Mouse (Mus musculus) heart, embryonic 12.5 days (tissue): Measurements from ENCODE around the gene Rbbp5. TPM values are rescaled to one million over a fixed set of nuclear protein-coding genes. Genes with fewer than 3 reads are reported as not detected.
"Not testable (repeated sequence)": the region's sequence is repeated elsewhere in the genome, so short reads cannot be mapped to it uniquely, and the experiment has no call there.

ENCODE experiments used
- ATAC-seq: fragments of 200-750 bp; cut with Nextera tagmentation; 2 replicates; pipeline ENCODE4 v1.8.0; 2017; ENCODE audit warnings: moderate TSS enrichment, moderate library complexity; ENCODE audit not compliant: insufficient number of reproducible peaks, low FRiP score
- H3K27ac ChIP-seq: fragments of 300-500 bp; sonication (generic); 2 replicates; pipeline ENCODE4 v1.5.1; 2016; ENCODE audit warnings: mild to moderate bottlenecking, moderate library complexity; ENCODE audit not compliant: poor library complexity, severe bottlenecking
- H3K27me3 ChIP-seq: fragments of 300-500 bp; sonication (generic); replicated peaks from 2 replicates; pipeline ENCODE4 v1.6.1; 2016; ENCODE audit warnings: mild to moderate bottlenecking, moderate library complexity
- H3K36me3 ChIP-seq: fragments of 300-500 bp; sonication (generic); 2 replicates; pipeline ENCODE4 v1.6.1; 2016; ENCODE audit warnings: mild to moderate bottlenecking, moderate library complexity
- H3K4me1 ChIP-seq: fragments of 300-500 bp; sonication (generic); replicated peaks from 2 replicates; pipeline ENCODE4 v1.6.1; 2016; ENCODE audit warnings: mild to moderate bottlenecking
- H3K4me2 ChIP-seq: fragments of 300-500 bp; sonication (generic); 2 replicates; pipeline ENCODE4 v1.6.1; 2016; ENCODE audit warnings: mild to moderate bottlenecking, moderate library complexity
- H3K4me3 ChIP-seq: fragments of 300-500 bp; sonication (generic); 2 replicates; pipeline ENCODE4 v1.5.1; 2016; ENCODE audit warnings: mild to moderate bottlenecking
- H3K9ac ChIP-seq: fragments of 300-500 bp; sonication (generic); 2 replicates; pipeline ENCODE4 v1.6.1; 2016; ENCODE audit warnings: mild to moderate bottlenecking, moderate library complexity
- H3K9me3 ChIP-seq: fragments of 300-500 bp; sonication (generic); replicated peaks from 2 replicates; pipeline ENCODE4 v1.6.1; 2016; ENCODE audit warnings: mild to moderate bottlenecking, moderate library complexity
- WGBS: fragments of 180-500 bp; shearing (Covaris S2); methylation state at CpG from one replicate; pipeline ENCODE4 v1.1.7; 2016; 5-methylcytosine and 5-hydroxymethylcytosine counted together
- polyA plus RNA-seq: library from polyadenylated mRNA; unstranded; fragments of >200 nt; fragmentation: Nextera tagmentation; extraction: Ambion mirVana; gene quantifications from 2 replicates; pipeline ENCODE4 v1.2.1, GENCODE M21; 2016

Rbbp5 gene
- polyA plus RNA-seq, 1 experiment from 2014 or later = 37.8 TPM

DNA sequence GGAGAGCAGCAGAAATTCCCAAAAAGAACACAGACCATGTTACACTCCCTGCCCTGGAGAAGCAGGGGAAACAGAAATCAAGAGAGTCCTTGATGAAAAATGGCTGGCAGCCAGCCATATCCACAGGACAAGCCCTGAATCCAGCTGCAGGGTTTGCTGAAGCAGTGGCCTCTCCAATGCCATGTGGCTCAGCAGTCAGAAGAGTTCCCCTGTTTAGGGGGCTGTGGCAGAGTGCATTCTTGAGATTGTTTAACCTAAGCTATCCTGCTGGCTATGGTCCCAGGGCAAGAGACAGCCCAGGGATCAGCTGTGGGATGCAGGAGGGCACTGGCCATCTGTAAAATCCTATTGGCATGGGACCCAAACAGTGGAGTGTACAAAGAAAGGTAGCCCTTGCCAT, 8.2 kb upstream of the Rbbp5 start:
- no peak overlapping the region for H3K4me3 ChIP-seq
- H3K9ac ChIP-seq = no peak overlapping the region
- H3K27me3 ChIP-seq = no peaks in the 10 kb centered on the region
- H3K27ac ChIP-seq = 0 out of 2 replicates have a peak overlapping the region, but pooled peaks have one; percentile 13
- H3K36me3 ChIP-seq = peaks cover 14% of the 10 kb centered on the region
- H3K9me3 ChIP-seq = no peaks in the 10 kb centered on the region
- ATAC-seq = peak; percentile 57; the same call in 1 of the 2 replicates
- no peak overlapping the region for H3K4me2 ChIP-seq
- peaks cover 12% of the 10 kb centered on the region for H3K4me1 ChIP-seq

DNA sequence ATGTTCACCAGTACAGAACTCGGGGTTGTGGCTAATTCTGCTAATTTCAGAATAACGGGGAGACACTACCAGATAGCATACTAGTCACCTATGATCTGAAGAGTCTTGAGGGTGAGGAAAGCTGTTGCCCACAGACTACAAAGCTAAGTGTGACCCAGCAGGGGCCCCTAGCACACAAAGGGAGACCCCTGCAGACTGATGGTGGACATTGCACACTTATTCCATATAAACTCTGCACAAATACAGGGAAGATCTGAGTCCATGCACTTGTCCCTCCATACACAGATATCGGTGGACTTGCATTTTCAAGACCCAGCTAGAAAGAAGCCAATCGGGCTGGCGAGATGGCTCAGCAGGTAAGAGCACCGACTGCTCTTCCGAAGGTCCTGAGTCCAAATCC, 7.6 kb upstream of the Rbbp5 start:
- Histone ChIP-seq H3K4me2 (no peak overlapping the region), H3K9ac (no peak overlapping the region), H3K9me3 (no peaks in the 10 kb centered on the region), H3K27me3 (no peaks in the 10 kb centered on the region), H3K4me1 (peaks cover 12% of the 10 kb centered on the region), H3K27ac (no peak overlapping the region), H3K4me3 (no peak overlapping the region), H3K36me3 (peaks cover 9% of the 10 kb centered on the region)
- no peak for ATAC-seq
- WGBS = 90% methylated on average over 7 of the region's 7 CpGs

DNA sequence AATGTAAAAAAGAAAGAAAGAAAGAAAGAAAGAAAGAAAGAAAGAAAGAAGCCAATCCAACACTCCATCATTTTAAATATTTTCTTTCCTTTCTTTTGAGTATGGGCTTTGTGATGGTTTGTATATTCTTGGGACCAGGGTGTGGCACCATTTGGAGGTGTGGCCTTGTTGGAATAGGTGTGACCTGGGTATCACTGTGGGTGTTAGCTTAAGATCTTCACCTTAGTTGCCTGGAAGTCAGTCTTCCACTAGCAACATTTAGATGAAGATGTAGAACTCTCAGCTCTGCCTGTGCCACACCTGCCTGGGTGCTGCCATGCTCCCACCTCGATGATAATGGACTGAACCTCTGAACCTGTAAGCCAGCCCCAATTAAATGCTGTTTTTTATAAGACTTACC, 7.1 kb upstream of the Rbbp5 start:
- not testable (repeated sequence) for H3K27me3 ChIP-seq, H3K36me3 ChIP-seq, H3K9me3 ChIP-seq, H3K4me2 ChIP-seq, H3K4me3 ChIP-seq, H3K9ac ChIP-seq, H3K27ac ChIP-seq, ATAC-seq
- 97% methylated on average over 1 of the region's 1 CpGs for WGBS
- H3K4me1 ChIP-seq = peaks cover 12% of the 10 kb centered on the region

DNA sequence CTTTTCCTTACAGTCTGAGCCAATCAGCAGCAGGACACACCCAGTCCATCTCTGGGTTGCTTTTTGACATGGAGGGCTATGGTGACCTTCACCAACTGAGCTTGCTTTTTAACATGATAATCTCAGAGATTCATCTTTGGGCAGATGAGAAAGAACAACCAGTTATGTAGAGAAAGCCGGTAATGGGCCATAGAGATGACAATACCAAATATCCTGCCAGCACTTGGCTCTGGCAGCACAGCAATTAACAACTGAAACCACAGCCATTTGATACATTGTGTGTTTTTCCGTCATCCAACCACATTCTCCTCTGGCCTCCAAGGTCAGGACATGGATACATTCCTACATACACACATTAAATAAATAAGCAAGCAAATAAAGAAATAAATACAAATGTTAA, 6.1 kb upstream of the Rbbp5 start:
- Histone ChIP-seq H3K27ac (no peak overlapping the region), H3K9me3 (no peaks in the 10 kb centered on the region), H3K9ac (no peak overlapping the region), H3K36me3 (peaks cover 7% of the 10 kb centered on the region), H3K4me1 (peaks cover 17% of the 10 kb centered on the region), H3K27me3 (no peaks in the 10 kb centered on the region), H3K4me2 (no peak overlapping the region), H3K4me3 (no peak overlapping the region)
- ATAC-seq = no peak
- WGBS = 84% methylated on average over 2 of the region's 2 CpGs

DNA sequence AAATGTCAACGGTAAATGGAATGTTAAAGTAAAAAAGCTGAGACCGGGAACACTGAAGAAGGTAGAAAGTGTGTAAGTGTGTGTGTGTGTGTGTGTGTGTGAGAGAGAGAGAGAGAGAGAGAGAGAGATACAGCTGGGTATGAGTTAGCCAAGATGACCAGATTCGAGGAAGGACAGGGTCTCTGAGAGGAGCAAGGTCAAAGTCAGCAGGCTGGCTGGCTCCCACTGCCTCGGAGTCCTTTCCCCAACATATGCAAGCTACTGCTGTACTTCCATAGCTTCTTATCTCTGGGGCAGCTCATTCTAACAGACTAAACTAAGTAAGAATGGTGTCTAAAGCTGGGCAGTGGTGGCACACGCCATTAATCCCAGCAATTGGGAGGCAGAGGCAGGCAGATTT, 5.7 kb upstream of the Rbbp5 start:
- peaks cover 7% of the 10 kb centered on the region for H3K36me3 ChIP-seq
- H3K4me2 ChIP-seq = no peak overlapping the region
- 88% methylated on average over 5 of the region's 5 CpGs for WGBS
- no peaks in the 10 kb centered on the region for H3K9me3 ChIP-seq
- H3K27ac ChIP-seq = no peak overlapping the region
- no peaks in the 10 kb centered on the region for H3K27me3 ChIP-seq
- ATAC-seq = no peak
- no peak overlapping the region for H3K9ac ChIP-seq
- H3K4me3 ChIP-seq = no peak overlapping the region
- peaks cover 17% of the 10 kb centered on the region for H3K4me1 ChIP-seq

DNA sequence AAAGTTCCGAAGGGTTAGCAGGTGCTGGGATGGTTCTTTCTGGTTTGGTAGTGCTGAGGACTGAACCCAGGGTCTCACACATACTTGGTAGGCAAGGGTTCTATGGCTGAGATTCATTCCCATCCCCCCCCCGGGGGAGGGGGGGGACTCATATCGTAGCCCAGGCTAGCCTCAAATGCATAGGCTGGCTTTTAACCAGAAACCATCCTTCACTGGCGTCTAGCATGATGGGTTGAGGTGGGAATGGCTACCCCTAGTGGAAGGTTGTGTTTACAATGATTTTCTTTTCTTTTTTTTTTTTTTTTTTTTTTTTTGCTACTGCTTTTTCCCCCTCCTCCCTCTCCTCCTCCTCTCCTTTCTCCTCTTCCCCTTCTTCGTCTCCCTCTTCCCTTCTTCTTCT, 4.6 kb upstream of the Rbbp5 start:
- no peak for ATAC-seq
- H3K4me2 ChIP-seq = no peak overlapping the region
- no peaks in the 10 kb centered on the region for H3K9me3 ChIP-seq
- no peaks in the 10 kb centered on the region for H3K27me3 ChIP-seq
- H3K36me3 ChIP-seq = no peaks in the 10 kb centered on the region
- no peak overlapping the region for H3K4me3 ChIP-seq
- peaks cover 17% of the 10 kb centered on the region for H3K4me1 ChIP-seq
- WGBS = 57% methylated on average over 5 of the region's 5 CpGs
- H3K27ac ChIP-seq = no peak overlapping the region
- no peak overlapping the region for H3K9ac ChIP-seq

DNA sequence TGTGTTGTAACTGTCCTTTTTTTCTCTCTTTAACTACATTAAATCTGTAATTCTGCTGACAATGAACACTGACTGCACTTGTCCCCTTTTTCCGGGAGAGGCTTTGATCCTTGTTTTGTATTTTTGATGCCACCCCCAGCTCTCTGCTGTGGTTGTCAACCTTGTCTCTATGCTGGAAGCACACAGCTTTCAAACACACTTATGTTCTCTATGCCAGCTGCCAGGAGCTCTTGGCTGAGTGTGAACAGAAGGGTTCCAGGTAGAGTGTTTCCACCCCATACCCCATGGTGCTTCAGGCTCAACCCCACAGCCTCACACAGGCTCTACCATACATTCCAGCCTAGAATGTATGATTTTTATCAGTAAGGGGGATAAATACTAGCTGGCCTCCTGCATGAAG, 2.7 kb upstream of the Rbbp5 start:
- no peaks in the 10 kb centered on the region for H3K9me3 ChIP-seq
- WGBS = 72% methylated on average over 1 of the region's 1 CpGs
- no peaks in the 10 kb centered on the region for H3K27me3 ChIP-seq
- no peak overlapping the region for H3K9ac ChIP-seq
- ATAC-seq = no peak
- H3K4me2 ChIP-seq = no peak overlapping the region
- no peaks in the 10 kb centered on the region for H3K36me3 ChIP-seq
- no peak overlapping the region for H3K27ac ChIP-seq
- H3K4me1 ChIP-seq = peaks cover 18% of the 10 kb centered on the region
- H3K4me3 ChIP-seq = no peak overlapping the region

DNA sequence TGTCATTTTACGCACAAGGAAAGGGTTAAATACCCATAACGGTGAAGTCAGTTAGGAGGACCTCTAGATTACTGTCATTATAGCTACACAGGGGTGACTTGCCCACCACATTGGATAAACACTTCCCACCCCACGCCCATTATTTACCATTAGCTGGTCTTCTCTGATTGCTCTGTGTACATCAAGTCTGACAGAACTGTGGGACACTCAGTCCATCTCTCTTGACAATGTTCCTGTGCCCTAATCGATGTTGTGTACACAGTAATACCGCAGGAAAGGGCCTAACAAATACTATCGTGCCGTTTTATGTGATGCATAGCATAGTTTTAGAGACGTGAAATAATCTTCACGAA, 614 bp upstream of the Rbbp5 start:
- H3K9ac ChIP-seq = peak overlapping the region; percentile 64
- peak overlapping the region; percentile 89 for H3K4me3 ChIP-seq
- no peaks in the 10 kb centered on the region for H3K27me3 ChIP-seq
- peak; percentile 10; the same call in 1 of the 2 replicates for ATAC-seq
- H3K4me1 ChIP-seq = peaks cover 17% of the 10 kb centered on the region
- no peaks in the 10 kb centered on the region for H3K9me3 ChIP-seq
- peak overlapping the region; percentile 28 for H3K27ac ChIP-seq
- WGBS = 5% methylated on average over 9 of the region's 9 CpGs
- peak overlapping the region; percentile 70 for H3K4me2 ChIP-seq
- H3K36me3 ChIP-seq = no peaks in the 10 kb centered on the region

DNA sequence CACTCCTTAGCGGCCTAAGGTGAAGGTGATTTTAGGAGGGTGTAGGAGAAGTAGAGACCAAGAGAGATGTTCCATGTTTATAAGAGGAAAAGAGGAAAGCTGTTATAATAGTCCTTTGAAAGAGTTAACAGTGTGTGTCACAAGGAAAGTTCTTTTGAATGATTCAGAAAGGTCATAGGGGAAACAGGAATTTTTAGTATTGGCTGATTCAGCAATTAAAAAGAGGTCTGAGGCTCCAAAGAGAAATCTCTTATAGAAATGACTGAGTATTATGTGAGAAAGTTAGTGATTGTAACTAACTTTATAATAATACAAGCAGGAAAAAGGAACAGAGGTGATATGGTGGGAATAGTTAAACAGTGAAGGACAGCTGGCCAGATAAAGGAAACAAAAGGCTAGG, 2.3 kb downstream of the Rbbp5 start:
- no peak for ATAC-seq
- Histone ChIP-seq H3K27ac (no peak overlapping the region), H3K9me3 (no peaks in the 10 kb centered on the region), H3K27me3 (no peaks in the 10 kb centered on the region), H3K36me3 (no peaks in the 10 kb centered on the region; the same call in 1 of the 2 replicates), H3K4me1 (peaks cover 17% of the 10 kb centered on the region), H3K4me3 (no peak overlapping the region), H3K4me2 (no peak overlapping the region), H3K9ac (no peak overlapping the region)
- WGBS = 87% methylated on average over 1 of the region's 1 CpGs

DNA sequence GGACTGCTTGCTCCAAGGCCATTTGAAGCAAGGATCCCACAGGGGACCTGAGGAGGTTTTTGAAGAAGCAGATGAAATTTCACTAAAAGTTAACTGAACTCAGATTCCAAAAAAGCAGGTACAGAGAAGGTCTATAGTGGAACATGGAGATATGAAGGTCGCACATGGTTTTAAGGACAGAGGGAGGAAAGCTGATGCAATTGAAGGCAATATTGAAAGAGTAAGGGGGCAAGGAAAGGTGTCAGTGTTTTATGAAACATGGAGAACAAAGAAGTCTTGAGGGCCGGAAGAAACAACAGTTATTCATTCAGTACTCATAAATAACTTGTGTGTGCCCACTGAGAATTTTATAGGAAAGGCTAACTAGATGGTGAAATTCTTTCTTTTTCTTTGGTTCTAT, 4.5 kb downstream of the Rbbp5 start:
- ATAC-seq = no peak
- H3K4me2 ChIP-seq = no peak overlapping the region
- 93% methylated on average over 2 of the region's 2 CpGs for WGBS
- H3K27ac ChIP-seq = no peak overlapping the region
- H3K36me3 ChIP-seq = peaks cover 10% of the 10 kb centered on the region; the same call in 1 of the 2 replicates
- no peaks in the 10 kb centered on the region for H3K27me3 ChIP-seq
- H3K4me3 ChIP-seq = no peak overlapping the region
- H3K9ac ChIP-seq = no peak overlapping the region
- H3K4me1 ChIP-seq = peaks cover 12% of the 10 kb centered on the region
- H3K9me3 ChIP-seq = no peaks in the 10 kb centered on the region

DNA sequence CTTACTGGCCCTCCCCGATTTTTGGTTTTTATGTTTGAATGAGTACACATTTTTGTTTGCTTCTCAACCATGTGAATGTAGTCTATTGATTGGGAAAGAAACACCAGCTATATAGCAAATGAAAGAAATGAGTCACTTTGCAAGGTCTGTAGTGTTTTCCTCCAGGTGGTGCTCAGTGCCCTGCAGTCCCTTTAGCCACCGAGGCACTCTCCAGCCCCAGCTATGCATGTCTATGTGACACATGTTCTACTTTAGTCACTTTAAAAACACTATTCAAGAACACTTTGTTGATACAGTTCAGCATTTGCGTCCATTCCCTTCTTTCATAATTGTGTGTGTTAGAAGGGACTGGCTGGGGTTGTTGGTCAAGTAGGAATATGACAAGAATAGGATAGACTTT, 6.1 kb downstream of the Rbbp5 start:
- WGBS = 82% methylated on average over 3 of the region's 3 CpGs
- no peak overlapping the region for H3K27ac ChIP-seq

DNA sequence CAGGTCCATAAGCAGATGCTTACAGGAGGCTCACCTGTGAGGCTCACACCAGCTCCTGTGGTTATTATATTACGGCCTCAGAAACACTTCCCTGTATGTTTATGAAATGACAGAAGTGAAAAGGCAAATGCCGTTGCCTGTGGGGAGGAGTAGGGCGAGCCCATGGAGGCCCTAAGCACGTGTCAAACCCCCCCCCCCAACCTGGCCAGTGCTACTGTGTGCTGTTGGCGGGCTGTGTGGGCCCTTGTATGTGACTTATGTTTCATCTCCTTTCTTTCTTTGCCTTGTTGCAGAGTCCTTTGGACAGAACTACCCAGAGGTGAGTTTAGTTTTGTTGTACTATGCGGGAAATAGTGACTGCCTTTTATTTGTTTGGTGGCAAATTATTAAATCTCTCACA, 6.6 kb downstream of the Rbbp5 start:
- ATAC-seq = no peak
- no peak overlapping the region for H3K4me2 ChIP-seq
- H3K27me3 ChIP-seq = no peaks in the 10 kb centered on the region
- H3K27ac ChIP-seq = no peak overlapping the region
- 94% methylated on average over 6 of the region's 6 CpGs for WGBS
- H3K9me3 ChIP-seq = no peaks in the 10 kb centered on the region
- H3K4me1 ChIP-seq = peaks cover 2% of the 10 kb centered on the region
- peaks cover 27% of the 10 kb centered on the region; the same call in 1 of the 2 replicates for H3K36me3 ChIP-seq
- no peak overlapping the region for H3K9ac ChIP-seq
- H3K4me3 ChIP-seq = no peak overlapping the region

More for the DNA sequence above, 6.1 kb downstream of the Rbbp5 start:
- Histone ChIP-seq H3K4me3 (no peak overlapping the region), H3K36me3 (peaks cover 21% of the 10 kb centered on the region; the same call in 1 of the 2 replicates), H3K4me2 (no peak overlapping the region), H3K9me3 (no peaks in the 10 kb centered on the region), H3K4me1 (peaks cover 8% of the 10 kb centered on the region), H3K9ac (no peak overlapping the region), H3K27me3 (no peaks in the 10 kb centered on the region)
- no peak for ATAC-seq
